Mouse (Mus musculus) embryonic fibroblast, embryonic 13.5 days (primary cell): ENCODE results near the gene Mrps18c. TPM values are rescaled to one million over a fixed set of nuclear protein-coding genes. Genes with fewer than 3 reads are reported as not detected.

ENCODE experiments used
- H3K27ac ChIP-seq: 2 replicates; pipeline ENCODE4 v1.5.1; 2012; ENCODE audit warnings: low read length, control low read depth, inconsistent platforms; ENCODE audit not compliant: insufficient read depth
- H3K4me1 ChIP-seq: 2 replicates; pipeline ENCODE4 v1.6.1; 2011; ENCODE audit warnings: low read length; ENCODE audit not compliant: control insufficient read depth, insufficient read depth
- H3K4me3 ChIP-seq: 2 replicates; pipeline ENCODE4 v1.5.1; 2011; ENCODE audit warnings: mild to moderate bottlenecking, control low read depth, low read length; ENCODE audit not compliant: insufficient read depth
- CTCF ChIP-seq: IDR thresholded peaks from 2 replicates; pipeline ENCODE4 v1.5.1; 2011; ENCODE audit warnings: mild to moderate bottlenecking, control low read depth, low read length, moderate library complexity, borderline replicate concordance; ENCODE audit not compliant: insufficient read depth
- POLR2A ChIP-seq: IDR thresholded peaks from 2 replicates; pipeline ENCODE4 v1.6.1; 2011; ENCODE audit warnings: low read depth, mild to moderate bottlenecking, control low read depth, low read length, moderate library complexity
- polyA plus RNA-seq: library from polyadenylated mRNA; stranded (reverse); fragments of >200 nt; gene quantifications from 2 replicates; pipeline ENCODE4 v1.2.4, GENCODE M21; 2011; ENCODE audit warnings: low read depth; ENCODE audit not compliant: missing spikeins, insufficient read length

Gene Mrps18c
- polyA plus RNA-seq, 1 experiment = 122 TPM

DNA sequence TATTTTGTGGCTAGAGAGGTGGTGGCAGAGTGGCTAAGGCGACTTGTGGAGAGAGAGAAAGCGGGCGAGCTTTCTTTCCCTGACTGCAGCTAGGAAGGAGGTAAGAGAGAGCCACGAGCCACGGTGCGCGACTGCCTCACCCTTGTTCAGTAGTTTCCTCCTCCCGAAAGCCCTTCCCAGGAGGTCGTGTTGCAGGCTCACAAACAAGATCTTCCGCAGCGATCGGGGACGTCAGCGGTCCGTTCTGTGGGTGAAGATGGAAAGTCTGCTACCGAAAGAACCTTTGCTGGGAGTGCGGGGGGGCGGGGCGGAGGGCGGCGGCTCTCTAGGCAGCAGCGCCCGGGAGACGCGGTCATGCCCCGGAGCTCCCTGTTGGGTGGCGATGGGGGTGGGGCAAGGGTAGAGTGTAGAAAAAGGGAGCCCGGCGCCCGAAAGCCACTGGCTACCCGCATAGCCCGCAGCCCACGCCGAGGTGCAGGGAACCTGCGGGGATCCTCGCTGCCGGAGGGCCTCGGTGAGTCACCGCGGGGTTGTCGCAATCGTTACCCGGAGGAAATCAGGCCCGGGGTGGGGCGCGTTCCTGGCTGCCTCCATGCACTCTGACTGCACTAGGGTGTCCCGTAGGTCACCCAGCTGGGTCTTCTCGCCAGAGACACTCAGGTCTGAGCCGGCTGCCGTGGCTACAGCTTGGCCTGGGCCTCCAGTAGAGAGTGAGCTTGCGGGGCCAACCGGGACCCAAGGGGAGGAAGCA lies 47.6 kb downstream of the Mrps18c start:
- Histone ChIP-seq H3K4me3 (peak overlapping the region; percentile 53), H3K27ac (peak overlapping the region; percentile 7; the same call in 1 of the 2 replicates), H3K4me1 (no peaks in the 10 kb centered on the region)
- TF ChIP-seq POLR2A (peak; percentile 27), CTCF (no peak)

DNA sequence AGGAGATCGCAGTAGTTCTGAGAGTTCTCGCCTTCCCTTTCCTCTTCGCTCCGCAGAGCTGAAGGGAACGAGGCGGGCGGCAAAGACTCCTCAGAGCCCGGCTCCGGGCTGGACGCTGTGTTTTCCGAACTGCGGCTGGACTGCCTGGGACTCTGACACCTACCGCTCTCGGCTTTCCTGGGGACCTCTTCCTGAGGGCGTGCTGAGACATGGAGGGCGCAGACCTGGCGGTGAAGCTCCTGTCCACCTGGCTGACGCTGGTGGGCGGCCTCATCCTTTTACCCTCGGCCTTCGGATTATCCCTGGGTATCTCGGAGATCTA lies 48.1 kb downstream of the Mrps18c start:
- peak overlapping the region; percentile 53 for H3K4me3 ChIP-seq
- peak overlapping the region; percentile 6; the same call in 1 of the 2 replicates for H3K27ac ChIP-seq
- no peak for TF ChIP-seq CTCF
- no peak for TF ChIP-seq POLR2A
- no peaks in the 10 kb centered on the region for H3K4me1 ChIP-seq

DNA sequence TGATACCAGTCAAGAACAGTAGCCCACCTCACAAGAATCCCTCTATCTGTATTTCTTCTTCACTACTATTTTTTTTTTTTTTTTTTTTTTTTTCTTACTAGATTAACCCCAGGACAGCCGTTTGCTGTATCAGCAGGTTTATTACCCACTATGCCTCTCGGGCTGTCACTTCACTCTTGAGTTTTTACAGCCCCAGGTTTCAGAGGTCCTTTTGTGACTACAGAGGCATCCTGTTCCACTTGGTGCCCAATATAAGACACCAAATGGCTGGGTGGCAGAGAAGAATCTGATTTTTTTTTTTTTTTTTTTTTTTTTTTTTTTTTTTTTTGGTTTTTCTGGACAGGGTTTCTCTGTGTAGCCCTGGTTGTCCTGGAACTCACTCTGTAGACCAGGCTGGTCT lies 48.7 kb downstream of the Mrps18c start:
- TF ChIP-seq CTCF = no peak
- TF ChIP-seq POLR2A = no peak
- H3K4me3 ChIP-seq = peak overlapping the region; percentile 53
- H3K4me1 ChIP-seq = no peaks in the 10 kb centered on the region
- H3K27ac ChIP-seq = no peak overlapping the region

- TF ChIP-seq CTCF (no peak), POLR2A (no peak)
- Histone ChIP-seq H3K4me1 (no peaks in the 10 kb centered on the region), H3K27ac (no peak overlapping the region), H3K4me3 (no peak overlapping the region)
Measured at GRCm38 (mm10) chr5:100853963-100854362, 55.5 kb downstream of the Mrps18c start.

Other genes with a start within 250 kb of the Mrps18c start
- gene Plac8, start 226.4 kb upstream of the Mrps18c start, polyA plus RNA-seq = 43.8 and 104 TPM in 2 replicates
- gene Coq2, start 123.5 kb upstream of the Mrps18c start, polyA plus RNA-seq = 31.3 and 31.8 TPM in 2 replicates
- gene Hpse, start 78.9 kb upstream of the Mrps18c start, polyA plus RNA-seq = 2.8 and 3.2 TPM in 2 replicates
- gene Helq, start within 50 bp of the Mrps18c start, polyA plus RNA-seq = 6.9 and 7.0 TPM in 2 replicates
- gene Abraxas1, start 22.3 kb downstream of the Mrps18c start, polyA plus RNA-seq = 12.4 and 15.0 TPM in 2 replicates
- gene Gpat3, start 47.1 kb downstream of the Mrps18c start, polyA plus RNA-seq = 1.7 and 2.0 TPM in 2 replicates